Mouse (Mus musculus): ENCODE data around the gene Exoc7.
A peak's percentile ranks its signal among the peaks of the same experiment; 100 is the strongest.

The Exoc7 gene

GRCm38 (mm10) chr11:116307019-116307725 is at the start of gene Exoc7:
Exoc7 (minus strand) TSS chr11:116307233.
- no peak for DNase-seq

- DNase-seq = no peak
These were observed 47.5 kb upstream of the Exoc7 start for GRCm38 (mm10) chr11:116354521-116354920.

GRCm38 (mm10) chr11:116353535-116353934 is 46.5 kb upstream of the Exoc7 start:
- DNase-seq = no peak

GRCm38 (mm10) chr11:116351294-116351693 is 44.3 kb upstream of the Exoc7 start:
- no peak for DNase-seq

GRCm38 (mm10) chr11:116347955-116348354 is 40.9 kb upstream of the Exoc7 start:
- no peak for DNase-seq

GRCm38 (mm10) chr11:116347012-116347411 is 40.0 kb upstream of the Exoc7 start:
- DNase-seq = no peak

GRCm38 (mm10) chr11:116342069-116342791 is 35.2 kb upstream of the Exoc7 start:
- no peak for DNase-seq

GRCm38 (mm10) chr11:116337531-116337930 is 30.5 kb upstream of the Exoc7 start:
- no peak for DNase-seq

GRCm38 (mm10) chr11:116337000-116337399 is 30.0 kb upstream of the Exoc7 start:
- DNase-seq = no peak

GRCm38 (mm10) chr11:116336393-116336792 is 29.4 kb upstream of the Exoc7 start:
- DNase-seq = no peak

GRCm38 (mm10) chr11:116335244-116336036 is 28.4 kb upstream of the Exoc7 start, which contains the start of gene Foxj1:
Foxj1 (minus strand) TSS chr11:116335399.
- DNase-seq = peak; percentile 96 to 98

GRCm38 (mm10) chr11:116334417-116334782 is 27.4 kb upstream of the Exoc7 start:
- DNase-seq = no peak

GRCm38 (mm10) chr11:116333526-116334416 is 26.7 kb upstream of the Exoc7 start:
- no peak for DNase-seq

GRCm38 (mm10) chr11:116332983-116333270 is 25.9 kb upstream of the Exoc7 start:
- DNase-seq = no peak

- no peak for DNase-seq
These were observed 25.4 kb upstream of the Exoc7 start for GRCm38 (mm10) chr11:116332232-116332982.

GRCm38 (mm10) chr11:116330211-116330518 is 23.1 kb upstream of the Exoc7 start:
- no peak for DNase-seq

- DNase-seq = peak; percentile 52 to 65
These were observed 22.5 kb upstream of the Exoc7 start for GRCm38 (mm10) chr11:116329314-116330210.

- DNase-seq = no peak
These were observed 20.1 kb upstream of the Exoc7 start for GRCm38 (mm10) chr11:116326963-116327603.

GRCm38 (mm10) chr11:116318719-116319659 is 12.0 kb upstream of the Exoc7 start:
- DNase-seq = peak; percentile 84 to 90
